Mouse (Mus musculus): ENCODE data around the gene Zfp827. TPM values are rescaled to one million over a fixed set of nuclear protein-coding genes. Genes with fewer than 3 reads are reported as not detected.
A peak's percentile ranks its signal among the peaks of the same experiment; 100 is the strongest.

The Zfp827 gene
- polyA plus RNA-seq, 1 experiment from 2014 or later = 4.5 TPM

DNA sequence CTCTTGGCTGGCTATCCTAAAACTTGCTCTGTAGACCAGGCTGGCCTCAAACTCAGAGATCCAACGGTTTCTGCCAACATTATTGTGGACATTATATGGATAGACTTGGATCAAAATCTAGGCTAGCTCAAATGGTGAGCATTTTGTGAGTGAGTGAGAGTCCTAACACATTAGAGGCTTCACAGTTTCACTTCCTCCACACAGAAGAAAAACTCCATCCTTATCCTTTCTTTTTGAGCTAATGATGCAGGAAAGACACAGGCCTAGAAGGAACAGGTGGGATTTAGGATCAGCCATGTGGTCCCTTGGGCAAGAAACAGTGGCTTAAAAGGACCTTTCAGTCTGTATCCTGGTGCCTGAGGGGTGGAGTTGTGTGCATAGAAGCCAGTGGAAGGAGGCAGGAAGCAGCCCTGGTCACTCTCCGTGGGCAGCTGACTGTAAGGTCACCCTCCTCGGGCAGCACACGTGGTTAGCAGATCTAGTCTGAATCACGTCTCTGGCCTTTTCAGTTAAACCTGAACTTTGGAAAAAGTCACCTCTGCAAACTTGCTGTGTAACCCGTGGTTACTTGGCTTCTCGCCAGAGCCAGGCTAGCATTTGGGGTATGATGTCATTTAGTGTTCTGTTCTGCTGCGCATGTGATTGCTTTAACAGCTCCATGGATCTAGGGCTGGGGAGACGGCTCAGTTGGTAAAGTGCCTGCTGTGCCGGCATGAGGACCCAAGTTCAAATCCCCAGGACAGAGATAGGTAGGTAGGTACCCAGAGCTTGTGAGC is 134.5 kb downstream of the Zfp827 start:
- WGBS = 28% methylated on average over 10 of the region's 10 CpGs
- no peak overlapping the region for H3K9ac ChIP-seq (ENCODE audit: low read depth, low read length)
- DNase-seq (ENCODE audit: low spot score) (peak; percentile 71), ATAC-seq (replicated peaks; ENCODE audit: low FRiP score, low read depth) (peak; percentile 89)
- peaks cover 16% of the 10 kb centered on the region for H3K4me1 ChIP-seq (replicated peaks; ENCODE audit: insufficient read depth, low read length)
- H3K36me3 ChIP-seq (ENCODE audit: insufficient read depth, low read length) = no peaks in the 10 kb centered on the region
- no peaks in the 10 kb centered on the region for H3K9me3 ChIP-seq (replicated peaks; ENCODE audit: low read length)
- peak overlapping the region; percentile 73 for H3K27ac ChIP-seq
- no peak overlapping the region for H3K4me3 ChIP-seq (replicated peaks; ENCODE audit: low read depth, low read length)
- H3K27me3 ChIP-seq (ENCODE audit: insufficient read depth, low read length) = no peaks in the 10 kb centered on the region
- no peak for TF ChIP-seq CTCF (IDR thresholded peaks at IDR 0.05; ENCODE audit: low read depth)
- no peak overlapping the region for H3K4me2 ChIP-seq (ENCODE audit: low read length)

DNA sequence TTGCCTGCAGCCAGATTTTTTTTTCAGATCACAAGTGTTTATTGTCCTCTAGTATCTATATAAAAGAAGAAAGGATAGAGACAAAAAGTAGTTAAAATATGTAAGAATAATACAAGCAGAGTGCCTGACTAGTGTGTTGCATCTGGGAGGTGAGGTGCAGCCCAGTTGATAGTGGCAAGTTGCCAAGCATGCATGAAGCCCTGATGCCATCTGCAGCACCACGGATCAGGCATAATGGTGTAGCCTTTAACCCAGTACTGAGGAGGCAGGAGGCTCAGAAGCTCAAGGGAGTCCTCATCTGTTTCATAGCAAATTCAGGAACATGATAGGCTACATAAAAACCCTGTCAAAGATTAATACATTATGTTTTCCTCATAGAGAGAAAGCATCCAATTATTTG is 136.1 kb downstream of the Zfp827 start:
- no peak overlapping the region for H3K9ac ChIP-seq (ENCODE audit: low read depth, low read length)
- no peak for TF ChIP-seq CTCF (IDR thresholded peaks at IDR 0.05; ENCODE audit: low read depth)
- DNase-seq (ENCODE audit: low spot score) (no peak), ATAC-seq (replicated peaks; ENCODE audit: low FRiP score, low read depth) (no peak)
- H3K9me3 ChIP-seq (replicated peaks; ENCODE audit: low read length) = no peaks in the 10 kb centered on the region
- no peak overlapping the region for H3K4me2 ChIP-seq (ENCODE audit: low read length)
- 42% methylated on average over 1 of the region's 1 CpGs for WGBS
- H3K27me3 ChIP-seq (ENCODE audit: insufficient read depth, low read length) = no peaks in the 10 kb centered on the region
- peaks cover 15% of the 10 kb centered on the region for H3K4me1 ChIP-seq (replicated peaks; ENCODE audit: insufficient read depth, low read length)
- no peaks in the 10 kb centered on the region for H3K36me3 ChIP-seq (ENCODE audit: insufficient read depth, low read length)
- no peak overlapping the region for H3K27ac ChIP-seq
- no peak overlapping the region for H3K4me3 ChIP-seq (replicated peaks; ENCODE audit: low read depth, low read length)

DNA sequence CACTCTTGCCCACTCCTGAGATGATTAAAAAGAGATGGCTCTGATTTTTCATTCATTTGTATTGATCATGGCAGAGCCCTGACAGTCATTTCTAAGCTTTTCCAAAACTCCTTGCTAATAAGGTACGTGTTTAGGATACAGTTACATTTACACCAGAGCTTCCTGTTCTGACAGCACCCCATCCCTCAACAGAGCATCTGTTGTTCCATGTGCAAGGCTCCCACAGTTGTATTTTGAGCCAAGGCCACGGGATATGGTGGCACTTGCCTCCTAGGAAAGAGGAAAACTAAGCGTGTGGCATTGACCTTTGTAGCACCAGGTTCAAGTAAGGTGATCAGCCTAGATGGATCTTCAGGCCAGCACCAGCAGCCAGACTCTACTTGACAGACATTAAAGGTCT is 137.0 kb downstream of the Zfp827 start:
- Histone ChIP-seq H3K27me3 (ENCODE audit: insufficient read depth, low read length) (no peaks in the 10 kb centered on the region), H3K36me3 (ENCODE audit: insufficient read depth, low read length) (no peaks in the 10 kb centered on the region), H3K27ac (no peak overlapping the region), H3K9ac (ENCODE audit: low read depth, low read length) (no peak overlapping the region), H3K9me3 (replicated peaks; ENCODE audit: low read length) (no peaks in the 10 kb centered on the region), H3K4me3 (replicated peaks; ENCODE audit: low read depth, low read length) (no peak overlapping the region), H3K4me2 (ENCODE audit: low read length) (no peak overlapping the region), H3K4me1 (replicated peaks; ENCODE audit: insufficient read depth, low read length) (peaks cover 6% of the 10 kb centered on the region)
- no peak for TF ChIP-seq CTCF (IDR thresholded peaks at IDR 0.05; ENCODE audit: low read depth)
- ATAC-seq (replicated peaks; ENCODE audit: low FRiP score, low read depth) = no peak
- WGBS = 82% methylated on average over 3 of the region's 3 CpGs
- DNase-seq (ENCODE audit: low spot score) = no peak

DNA sequence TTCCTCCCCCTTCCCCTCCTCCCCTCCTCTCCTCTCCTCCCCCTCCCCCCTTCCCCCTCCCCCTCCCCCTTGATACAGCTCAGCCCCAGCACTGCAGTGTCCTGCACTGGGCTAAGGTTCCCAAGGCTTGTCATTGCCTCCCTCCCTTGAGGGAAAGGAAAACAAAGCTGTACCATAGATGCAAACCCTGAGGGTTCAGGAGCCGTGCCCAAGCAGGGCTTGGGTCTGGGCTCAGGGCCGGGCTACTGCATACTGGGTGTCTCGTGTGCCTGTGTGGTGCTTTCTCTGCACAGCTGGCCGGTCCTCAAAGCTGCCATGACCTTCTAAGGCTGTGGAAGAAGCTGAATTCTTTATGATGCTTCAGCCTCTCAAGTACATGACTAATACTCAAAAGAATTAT is 145.4 kb downstream of the Zfp827 start:
- H3K27ac ChIP-seq = no peak overlapping the region
- H3K27me3 ChIP-seq (ENCODE audit: insufficient read depth, low read length) = no peaks in the 10 kb centered on the region
- no peak overlapping the region for H3K4me2 ChIP-seq (ENCODE audit: low read length)
- TF ChIP-seq CTCF (IDR thresholded peaks at IDR 0.05; ENCODE audit: low read depth) = no peak
- H3K4me1 ChIP-seq (replicated peaks; ENCODE audit: insufficient read depth, low read length) = no peaks in the 10 kb centered on the region; the same call in 1 of the 2 replicates
- no peaks in the 10 kb centered on the region for H3K9me3 ChIP-seq (replicated peaks; ENCODE audit: low read length)
- H3K9ac ChIP-seq (ENCODE audit: low read depth, low read length) = no peak overlapping the region
- H3K36me3 ChIP-seq (ENCODE audit: insufficient read depth, low read length) = peaks cover 5% of the 10 kb centered on the region; the same call in 1 of the 2 replicates
- ATAC-seq (replicated peaks; ENCODE audit: low FRiP score, low read depth) (no peak; the same call in 1 of the 2 replicates), DNase-seq (ENCODE audit: low spot score) (no peak)
- 45% methylated on average over 4 of the region's 4 CpGs for WGBS
- H3K4me3 ChIP-seq (replicated peaks; ENCODE audit: low read depth, low read length) = no peak overlapping the region

DNA sequence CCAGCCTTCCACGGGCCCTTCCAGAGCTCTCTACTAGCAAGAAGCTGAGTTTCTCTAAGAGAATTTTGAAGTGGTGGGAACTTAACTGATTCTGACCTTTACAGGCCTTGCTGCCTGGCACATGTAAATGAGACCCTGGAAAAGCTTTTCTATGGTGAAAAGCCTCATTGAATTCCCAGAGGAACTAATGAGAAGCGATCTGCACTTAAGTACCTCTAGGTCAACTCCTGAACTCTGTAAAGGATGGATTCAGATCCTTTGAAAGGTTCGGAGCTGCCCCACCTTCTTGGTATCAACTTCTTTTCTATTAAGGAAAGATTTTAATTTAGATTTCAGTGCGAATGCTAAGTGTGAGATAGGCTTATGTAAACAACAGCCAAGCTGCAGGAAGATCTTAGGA is 147.8 kb downstream of the Zfp827 start:
- ATAC-seq (replicated peaks; ENCODE audit: low FRiP score, low read depth) (no peak), DNase-seq (ENCODE audit: low spot score) (no peak)
- no peaks in the 10 kb centered on the region for H3K9me3 ChIP-seq (replicated peaks; ENCODE audit: low read length)
- peak overlapping the region; percentile 25; the same call in 1 of the 2 replicates for H3K27ac ChIP-seq
- WGBS = 48% methylated on average over 4 of the region's 4 CpGs
- H3K4me1 ChIP-seq (replicated peaks; ENCODE audit: insufficient read depth, low read length) = no peaks in the 10 kb centered on the region; the same call in 1 of the 2 replicates
- H3K36me3 ChIP-seq (ENCODE audit: insufficient read depth, low read length) = peaks cover 14% of the 10 kb centered on the region; the same call in 1 of the 2 replicates
- H3K4me2 ChIP-seq (ENCODE audit: low read length) = no peak overlapping the region
- H3K9ac ChIP-seq (ENCODE audit: low read depth, low read length) = no peak overlapping the region
- H3K4me3 ChIP-seq (replicated peaks; ENCODE audit: low read depth, low read length) = no peak overlapping the region
- H3K27me3 ChIP-seq (ENCODE audit: insufficient read depth, low read length) = no peaks in the 10 kb centered on the region
- no peak for TF ChIP-seq CTCF (IDR thresholded peaks at IDR 0.05; ENCODE audit: low read depth)

DNA sequence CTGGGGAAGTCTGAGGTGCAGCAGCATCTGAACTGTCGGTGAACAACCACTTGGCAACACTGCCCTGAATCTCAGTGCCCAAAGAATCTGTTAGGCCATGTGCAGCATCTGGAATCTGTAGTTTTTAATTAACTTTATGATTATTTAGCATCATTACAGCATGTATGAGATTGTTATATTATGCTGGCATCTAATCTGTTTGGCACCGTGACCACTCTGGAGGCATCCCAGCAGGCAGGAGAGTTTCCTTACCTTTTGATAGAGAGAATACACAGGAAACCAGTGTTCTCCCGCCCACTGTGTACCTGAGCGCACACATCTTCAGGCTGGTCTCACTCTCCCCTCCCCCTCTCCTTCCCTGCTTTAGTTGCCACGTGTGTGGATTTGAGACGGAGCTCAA is 151.4 kb downstream of the Zfp827 start:
- H3K9ac ChIP-seq (ENCODE audit: low read depth, low read length) = no peak overlapping the region
- no peak overlapping the region for H3K4me3 ChIP-seq (replicated peaks; ENCODE audit: low read depth, low read length)
- no peak for TF ChIP-seq CTCF (IDR thresholded peaks at IDR 0.05; ENCODE audit: low read depth)
- no peak overlapping the region for H3K4me2 ChIP-seq (ENCODE audit: low read length)
- 87% methylated on average over 6 of the region's 6 CpGs for WGBS
- H3K36me3 ChIP-seq (ENCODE audit: insufficient read depth, low read length) = peaks cover 29% of the 10 kb centered on the region
- H3K27me3 ChIP-seq (ENCODE audit: insufficient read depth, low read length) = no peaks in the 10 kb centered on the region
- ATAC-seq (replicated peaks; ENCODE audit: low FRiP score, low read depth) = no peak
- no peaks in the 10 kb centered on the region for H3K4me1 ChIP-seq (replicated peaks; ENCODE audit: insufficient read depth, low read length)
- no peaks in the 10 kb centered on the region for H3K9me3 ChIP-seq (replicated peaks; ENCODE audit: low read length)
- no peak for DNase-seq (ENCODE audit: low spot score)
- H3K27ac ChIP-seq = no peak overlapping the region

All from kidney, postnatal 0 days (tissue).